Mouse (Mus musculus) cerebellum, adult 2 months (tissue): Measurements from ENCODE around the gene Lhx5. TPM values are rescaled to one million over a fixed set of nuclear protein-coding genes. Genes with fewer than 3 reads are reported as not detected.
A peak's percentile ranks its signal among the peaks of the same experiment; 100 is the strongest.

Source experiments
- DNase-seq, 2 experiments: peaks; one replicate each; pipeline ENCODE4 v3.0.0; 2021
- H3K27ac ChIP-seq: fragments of 200-500 bp; 2 replicates; pipeline ENCODE4 v1.5.1; 2012; ENCODE audit warnings: low read length, control low read depth, inconsistent platforms; ENCODE audit not compliant: insufficient read depth
- H3K27me3 ChIP-seq: fragments of 200-500 bp; 2 replicates; pipeline ENCODE4 v1.6.1; 2012; ENCODE audit warnings: inconsistent platforms, mild to moderate bottlenecking, low read length, moderate library complexity; ENCODE audit not compliant: control insufficient read depth, insufficient read depth
- H3K4me1 ChIP-seq: fragments of 200-500 bp; 2 replicates; pipeline ENCODE4 v1.6.1; 2011; ENCODE audit warnings: low read length; ENCODE audit not compliant: control insufficient read depth, insufficient read depth
- H3K4me3 ChIP-seq: fragments of 200-500 bp; replicated peaks from 2 replicates; pipeline ENCODE3; 2011; ENCODE audit warnings: mild to moderate bottlenecking, low read depth, low read length, control low read depth; ENCODE audit not compliant: insufficient read depth
- CTCF ChIP-seq: fragments of 200-500 bp; IDR thresholded peaks from 2 replicates; pipeline ENCODE4 v1.5.1; 2011; ENCODE audit warnings: low read depth, mild to moderate bottlenecking, control low read depth, low read length, moderate library complexity, borderline replicate concordance; ENCODE audit not compliant: insufficient read depth
- POLR2A ChIP-seq: fragments of 200-500 bp; IDR thresholded peaks from 2 replicates; pipeline ENCODE4 v1.6.1; 2011; ENCODE audit warnings: low read length, control low read depth, borderline replicate concordance; ENCODE audit not compliant: insufficient read depth
- WGBS: fragments of 180-500 bp; shearing (Covaris S2); methylation state at CpG from one replicate; pipeline ENCODE4 v1.1.7; 2018; 5-methylcytosine and 5-hydroxymethylcytosine counted together
- polyA plus RNA-seq: library from polyadenylated mRNA; depleted of rRNA; stranded (reverse); fragments of >200 nt; gene quantifications from 2 replicates; pipeline ENCODE4 v1.2.3, GENCODE M21; 2012

The Lhx5 gene
- polyA plus RNA-seq, 1 experiment: 7.7 TPM

- TF ChIP-seq POLR2A: no peak
- TF ChIP-seq CTCF: no peak
- 59% methylated on average over 7 of the region's 7 CpGs for WGBS
- H3K4me3 ChIP-seq: no peak overlapping the region
- H3K27me3 ChIP-seq: no peaks in the 10 kb centered on the region
- no peak overlapping the region for H3K27ac ChIP-seq
- DNase-seq: no peak
- H3K4me1 ChIP-seq: no peaks in the 10 kb centered on the region
These were observed 25.5 kb downstream of the Lhx5 start for GRCm38 (mm10) chr5:120456841-120457554.

DNA sequence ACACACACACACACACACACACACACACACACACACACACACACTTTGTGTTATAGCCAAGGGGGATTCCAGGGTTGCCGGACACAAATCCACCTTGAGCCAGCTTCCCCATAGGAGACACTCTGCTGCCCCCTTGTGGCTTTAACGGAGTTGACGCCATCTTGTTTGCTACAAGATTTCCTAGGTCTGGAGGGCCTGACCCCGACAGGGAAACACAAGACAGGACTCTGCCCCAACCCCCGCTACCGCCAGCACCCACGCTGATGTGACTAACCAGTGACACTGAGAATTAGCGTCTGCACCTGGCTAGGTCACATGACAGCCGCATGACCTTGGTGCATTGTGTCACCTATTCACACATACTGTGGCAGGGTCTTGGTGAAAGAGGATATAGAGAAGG is 26.1 kb downstream of the Lhx5 start:
- H3K4me1 ChIP-seq: no peaks in the 10 kb centered on the region
- peak; percentile 73 for TF ChIP-seq CTCF
- no peak for TF ChIP-seq POLR2A
- DNase-seq: peak; percentile 52 to 66
- no peak overlapping the region for H3K27ac ChIP-seq
- no peak overlapping the region for H3K4me3 ChIP-seq
- no peaks in the 10 kb centered on the region for H3K27me3 ChIP-seq
- 9% methylated on average over 9 of the region's 9 CpGs for WGBS

- no peaks in the 10 kb centered on the region for H3K4me1 ChIP-seq
- H3K27ac ChIP-seq: no peak overlapping the region
- DNase-seq: no peak
- 76% methylated on average over 10 of the region's 10 CpGs for WGBS
- TF ChIP-seq POLR2A (no peak), CTCF (no peak)
- H3K4me3 ChIP-seq: no peak overlapping the region
- H3K27me3 ChIP-seq: no peaks in the 10 kb centered on the region
These were observed 27.6 kb downstream of the Lhx5 start for GRCm38 (mm10) chr5:120459133-120459532.

- DNase-seq: no peak
- TF ChIP-seq POLR2A (no peak), CTCF (no peak)
- WGBS: 66% methylated on average over 15 of the region's 15 CpGs
- no peaks in the 10 kb centered on the region for H3K27me3 ChIP-seq
- H3K27ac ChIP-seq: no peak overlapping the region
- no peak overlapping the region for H3K4me3 ChIP-seq
- no peaks in the 10 kb centered on the region for H3K4me1 ChIP-seq
These were observed 30.4 kb downstream of the Lhx5 start for GRCm38 (mm10) chr5:120461902-120462301.

DNA sequence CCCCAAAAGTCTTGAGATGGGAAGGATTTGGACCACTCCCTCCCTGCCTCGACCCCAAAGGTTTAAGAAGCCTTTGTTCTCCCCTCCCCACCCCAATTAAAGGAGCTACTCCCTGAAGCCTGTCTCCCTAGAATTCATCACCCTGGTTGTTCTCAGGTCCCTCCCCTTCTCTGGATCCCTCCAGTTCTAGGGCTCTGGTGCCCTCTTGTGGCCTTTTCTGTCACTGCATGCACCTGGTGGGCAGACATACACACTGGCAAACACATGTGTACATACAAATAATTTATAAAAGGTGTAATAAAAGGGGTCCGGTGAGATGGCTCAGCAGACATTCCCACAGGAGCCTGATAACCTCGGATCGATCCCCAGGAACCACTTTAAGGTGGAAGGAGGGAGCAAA is 32.8 kb downstream of the Lhx5 start:
- Histone ChIP-seq H3K4me1 (no peaks in the 10 kb centered on the region), H3K27ac (no peak overlapping the region), H3K4me3 (no peak overlapping the region), H3K27me3 (no peaks in the 10 kb centered on the region)
- 78% methylated on average over 4 of the region's 4 CpGs for WGBS
- TF ChIP-seq POLR2A: no peak
- TF ChIP-seq CTCF: 0 out of 2 replicates have a peak, but pooled peaks have one; percentile 12
- no peak for DNase-seq

DNA sequence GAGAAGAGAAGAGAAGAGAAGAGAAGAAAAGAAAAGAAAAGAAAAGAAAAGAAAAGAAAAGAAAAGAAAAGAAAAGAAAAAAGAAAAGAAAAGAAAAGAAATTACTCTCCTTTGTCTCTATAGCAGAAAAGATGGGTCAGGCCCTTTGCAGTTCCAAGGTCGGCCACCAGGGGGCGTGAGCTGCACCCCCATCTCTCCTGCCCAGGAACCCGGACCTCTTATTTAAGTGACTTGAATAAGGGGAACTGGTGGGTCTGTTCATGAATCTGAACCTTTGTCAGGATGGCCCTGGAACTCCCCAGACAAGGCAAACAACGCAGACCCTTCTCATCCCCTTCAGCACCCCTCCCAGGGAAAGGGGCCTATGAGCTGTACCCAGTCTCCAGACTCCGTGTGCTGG is 33.6 kb downstream of the Lhx5 start:
- Histone ChIP-seq H3K4me3 (no peak overlapping the region), H3K27ac (no peak overlapping the region), H3K4me1 (no peaks in the 10 kb centered on the region), H3K27me3 (no peaks in the 10 kb centered on the region)
- DNase-seq: peak in 1 of 2 experiments; percentile 37
- TF ChIP-seq CTCF: peak; percentile 48; the same call in 1 of the 2 replicates
- no peak for TF ChIP-seq POLR2A
- WGBS: 35% methylated on average over 5 of the region's 5 CpGs

DNA sequence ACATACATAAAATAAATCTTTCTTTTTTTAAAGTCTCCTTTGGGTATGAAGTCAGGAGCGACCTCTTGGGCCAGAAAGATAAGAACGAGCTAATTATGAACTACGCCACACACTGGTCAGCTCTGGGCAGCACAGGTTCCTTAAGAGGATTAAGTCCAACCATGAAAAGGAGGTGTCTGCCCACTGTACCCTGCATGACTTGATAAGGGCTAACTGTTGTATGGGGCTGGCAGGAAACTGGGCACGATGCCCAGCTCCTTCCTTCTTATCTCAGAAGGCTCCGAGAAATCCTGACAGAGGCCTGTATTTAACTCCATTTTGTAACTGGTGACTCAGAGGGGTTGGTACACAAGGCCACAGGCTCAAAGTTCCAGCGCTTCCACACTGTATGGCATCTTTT is 34.4 kb downstream of the Lhx5 start:
- no peak overlapping the region for H3K27ac ChIP-seq
- WGBS: 69% methylated on average over 6 of the region's 6 CpGs
- no peaks in the 10 kb centered on the region for H3K27me3 ChIP-seq
- H3K4me3 ChIP-seq: no peak overlapping the region
- no peak for TF ChIP-seq CTCF
- no peak for TF ChIP-seq POLR2A
- DNase-seq: no peak
- no peaks in the 10 kb centered on the region for H3K4me1 ChIP-seq

- Histone ChIP-seq H3K4me3 (peak overlapping the region; percentile 14), H3K27ac (no peak overlapping the region), H3K4me1 (no peaks in the 10 kb centered on the region), H3K27me3 (no peaks in the 10 kb centered on the region)
- TF ChIP-seq POLR2A: no peak
- no peak for TF ChIP-seq CTCF
- no peak for DNase-seq
- WGBS: 21% methylated on average over 4 of the region's 4 CpGs
These were observed 35.5 kb downstream of the Lhx5 start for GRCm38 (mm10) chr5:120467026-120467425.
